Mouse (Mus musculus): ENCODE measurements at regions not wholly inside any gene's neighbourhood (a gene's known extent, or its start where the extent isn't known, plus 50 kb on each side); places are given as distances from the start of the nearest gene placed in this dataset.

DNA sequence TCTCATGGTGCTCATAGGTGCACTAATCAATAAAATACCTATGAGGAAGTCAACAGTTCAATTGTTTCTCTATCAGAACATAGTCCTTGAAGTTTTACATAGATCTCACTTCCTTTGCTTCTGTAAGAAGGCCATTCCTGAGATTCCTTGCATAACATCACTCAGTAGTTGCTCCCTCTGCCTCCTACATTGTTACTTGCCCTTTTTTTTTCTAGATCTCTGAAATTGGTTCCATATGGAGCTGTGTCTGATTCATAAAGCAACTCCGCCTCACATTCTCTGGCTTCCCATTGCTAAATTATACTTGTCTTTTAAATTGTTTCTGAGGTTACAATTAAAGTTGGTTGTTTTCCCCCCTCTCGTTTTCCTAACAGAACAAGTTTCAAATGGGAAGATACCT, 1000.7 kb downstream of the Ttll7 start:
- H3K4me1 ChIP-seq (ENCODE audit: control insufficient read depth, insufficient read depth, low read length) = no peaks in the 10 kb centered on the region
- TF ChIP-seq CTCF (IDR thresholded peaks at IDR 0.05; ENCODE audit: insufficient read depth, low read length) (no peak), POLR2A (IDR thresholded peaks at IDR 0.05; ENCODE audit: borderline replicate concordance, extremely low read depth, low read depth, low read length) (no peak)
- no peak overlapping the region for H3K4me3 ChIP-seq (replicated peaks; ENCODE audit: extremely low read depth, low read depth, low read length)
- 88% methylated on average over 2 of the region's 2 CpGs for WGBS
- no peak for DNase-seq

DNA sequence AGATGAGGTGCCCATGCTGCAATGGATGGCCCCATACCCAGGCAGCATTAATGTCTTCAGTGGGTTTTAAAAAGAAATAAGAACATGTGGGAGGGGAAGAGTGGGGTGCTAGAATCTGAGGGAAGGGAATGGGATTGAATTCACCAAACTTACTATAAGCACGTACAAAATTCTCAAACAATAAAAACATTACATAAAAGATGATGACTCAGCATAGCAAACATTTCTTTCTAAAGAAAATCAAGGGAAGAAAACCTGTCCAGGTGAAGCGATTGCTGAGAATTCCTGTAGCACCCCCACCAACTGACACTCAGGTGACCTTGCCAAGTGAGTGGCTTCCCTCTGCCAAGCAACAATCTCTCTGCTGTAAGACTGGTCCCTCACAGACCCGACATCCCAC, 989.2 kb downstream of the Ttll7 start:
- 57% methylated on average over 3 of the region's 3 CpGs for whole genome bisulfite sequencing
- TF ChIP-seq POLR2A (IDR thresholded peaks at IDR 0.05; ENCODE audit: borderline replicate concordance, extremely low read depth, low read depth, low read length) (no peak), CTCF (IDR thresholded peaks at IDR 0.05; ENCODE audit: insufficient read depth, low read length) (no peak)
- H3K4me3 ChIP-seq (replicated peaks; ENCODE audit: extremely low read depth, low read depth, low read length) = no peak overlapping the region
- no peak for DNase-seq
- no peaks in the 10 kb centered on the region for H3K4me1 ChIP-seq (ENCODE audit: control insufficient read depth, insufficient read depth, low read length)

DNA sequence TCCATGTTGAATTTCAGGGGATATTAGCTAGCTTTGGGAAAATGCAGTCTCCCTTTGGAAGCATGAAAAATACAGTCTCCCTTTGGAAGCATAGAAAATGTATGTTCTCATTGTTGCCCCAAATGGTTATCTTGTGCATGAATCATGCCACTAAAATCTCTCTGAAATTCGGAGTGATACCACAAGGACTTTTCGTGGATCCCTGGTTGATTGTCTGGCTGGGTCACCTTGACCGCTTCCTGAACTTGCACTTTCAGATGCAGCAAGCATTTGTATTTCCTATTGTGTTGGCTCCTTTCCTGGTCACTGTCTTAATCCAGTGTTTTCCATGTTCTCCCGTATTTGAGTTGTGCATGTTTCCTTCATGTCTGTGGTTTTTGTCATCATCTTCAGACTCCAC, 986.6 kb downstream of the Ttll7 start:
- Histone ChIP-seq H3K4me1 (ENCODE audit: control insufficient read depth, insufficient read depth, low read length) (no peaks in the 10 kb centered on the region), H3K4me3 (replicated peaks; ENCODE audit: extremely low read depth, low read depth, low read length) (no peak overlapping the region)
- TF ChIP-seq POLR2A (IDR thresholded peaks at IDR 0.05; ENCODE audit: borderline replicate concordance, extremely low read depth, low read depth, low read length) = no peak
- TF ChIP-seq CTCF (IDR thresholded peaks at IDR 0.05; ENCODE audit: insufficient read depth, low read length) = no peak
- WGBS = 60% methylated on average over 4 of the region's 4 CpGs
- DNase-seq = no peak

DNA sequence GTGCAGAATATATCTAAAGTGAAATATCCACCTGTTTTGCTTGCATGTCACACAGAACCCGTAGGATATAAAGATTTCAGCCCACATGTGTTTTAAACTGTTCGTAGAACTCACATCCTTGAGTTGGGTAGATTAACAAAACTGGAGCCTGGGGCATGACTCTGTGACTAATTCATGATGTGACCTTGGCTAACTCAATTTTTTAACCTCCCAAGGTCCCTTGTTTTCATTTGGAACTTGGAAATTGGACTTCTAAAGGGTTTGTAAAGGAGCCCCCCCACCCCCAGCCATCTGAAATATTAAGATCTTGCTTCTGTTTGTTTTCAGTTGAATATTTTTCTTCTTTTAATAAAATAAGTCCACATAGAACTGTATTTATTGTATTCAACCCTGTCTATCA, 983.5 kb downstream of the Ttll7 start:
- no peak for DNase-seq
- Histone ChIP-seq H3K4me3 (replicated peaks; ENCODE audit: extremely low read depth, low read depth, low read length) (no peak overlapping the region), H3K4me1 (ENCODE audit: control insufficient read depth, insufficient read depth, low read length) (no peaks in the 10 kb centered on the region)
- TF ChIP-seq CTCF (IDR thresholded peaks at IDR 0.05; ENCODE audit: insufficient read depth, low read length) = no peak
- no peak for TF ChIP-seq POLR2A (IDR thresholded peaks at IDR 0.05; ENCODE audit: borderline replicate concordance, extremely low read depth, low read depth, low read length)
- WGBS = 93% methylated on average over 2 of the region's 2 CpGs

DNA sequence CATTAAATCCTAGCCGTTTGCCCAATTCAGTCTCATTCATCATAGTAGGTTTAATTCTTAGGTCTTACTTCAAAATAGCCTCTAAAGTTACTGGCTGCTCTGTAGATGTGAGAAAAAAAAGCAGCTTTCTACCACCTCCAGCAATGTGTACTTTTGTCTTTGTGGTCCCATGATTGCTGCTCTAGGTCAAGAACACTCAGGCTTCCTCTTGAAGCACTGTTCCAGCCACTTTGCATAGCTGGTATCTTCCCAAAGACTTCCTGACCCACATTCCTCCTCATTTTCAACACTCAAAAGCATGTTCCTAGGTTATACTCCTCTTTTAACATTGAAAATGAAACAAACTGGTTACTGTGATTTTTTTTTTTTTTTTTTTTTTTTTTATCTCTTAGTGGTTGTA, 973.2 kb downstream of the Ttll7 start:
- DNase-seq = peak; percentile 7
- TF ChIP-seq CTCF (IDR thresholded peaks at IDR 0.05; ENCODE audit: insufficient read depth, low read length) = no peak
- TF ChIP-seq POLR2A (IDR thresholded peaks at IDR 0.05; ENCODE audit: borderline replicate concordance, extremely low read depth, low read depth, low read length) = no peak
- Histone ChIP-seq H3K4me1 (ENCODE audit: control insufficient read depth, insufficient read depth, low read length) (no peaks in the 10 kb centered on the region), H3K4me3 (replicated peaks; ENCODE audit: extremely low read depth, low read depth, low read length) (no peak overlapping the region)
- 60% methylated on average over 1 of the region's 1 CpGs for WGBS

DNA sequence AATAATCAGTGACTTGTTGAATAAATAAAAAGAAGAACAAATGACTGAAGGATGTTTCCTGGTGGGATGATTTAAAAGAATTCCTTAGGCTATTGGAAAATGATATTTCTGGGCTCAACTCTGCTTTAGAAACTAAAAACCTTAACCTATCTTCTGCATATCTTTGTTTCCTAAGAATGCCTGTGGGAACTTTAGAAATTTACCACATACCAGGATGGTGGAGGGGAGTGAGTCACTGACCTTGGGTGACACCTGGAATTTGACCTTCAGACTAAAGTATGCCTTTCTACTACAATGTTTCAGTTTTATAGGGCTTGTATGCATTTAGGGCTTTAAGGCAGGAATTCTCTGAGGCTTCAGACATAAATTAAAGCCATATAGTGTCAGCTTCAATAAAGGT, 972.3 kb downstream of the Ttll7 start:
- no peaks in the 10 kb centered on the region for H3K4me1 ChIP-seq (ENCODE audit: control insufficient read depth, insufficient read depth, low read length)
- H3K4me3 ChIP-seq (replicated peaks; ENCODE audit: extremely low read depth, low read depth, low read length) = no peak overlapping the region
- DNase-seq = no peak
- TF ChIP-seq CTCF (IDR thresholded peaks at IDR 0.05; ENCODE audit: insufficient read depth, low read length) (no peak), POLR2A (IDR thresholded peaks at IDR 0.05; ENCODE audit: borderline replicate concordance, extremely low read depth, low read depth, low read length) (no peak)

DNA sequence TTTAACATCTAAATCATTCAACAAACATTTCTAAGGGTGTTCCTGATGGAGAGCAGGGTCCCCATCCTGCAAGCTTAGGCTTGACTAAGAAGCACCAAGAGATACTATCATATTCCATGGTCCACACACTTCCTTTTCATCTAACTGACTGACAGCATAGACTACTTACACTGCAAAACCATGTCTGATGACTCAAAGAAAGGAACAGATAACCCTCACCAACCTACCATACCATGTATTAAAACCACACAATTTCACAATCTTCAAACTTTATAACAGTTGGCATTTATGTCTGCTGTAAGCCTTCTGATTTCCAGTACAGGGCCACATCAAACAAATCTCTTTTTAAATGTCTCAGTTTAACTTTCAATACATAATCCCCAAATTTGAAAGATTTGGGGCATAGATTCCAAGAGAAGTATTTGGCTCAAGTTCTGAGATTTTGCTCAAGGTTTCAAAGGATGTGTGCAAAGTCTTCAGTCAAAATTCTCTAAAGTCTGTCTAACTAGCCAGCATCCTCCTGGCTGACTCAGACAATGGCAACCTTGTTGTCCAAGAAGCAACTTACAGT, 962.0 kb downstream of the Ttll7 start:
- TF ChIP-seq POLR2A (IDR thresholded peaks at IDR 0.05; ENCODE audit: borderline replicate concordance, extremely low read depth, low read depth, low read length) (no peak), CTCF (IDR thresholded peaks at IDR 0.05; ENCODE audit: insufficient read depth, low read length) (no peak)
- no peaks in the 10 kb centered on the region for H3K4me1 ChIP-seq (ENCODE audit: control insufficient read depth, insufficient read depth, low read length)
- DNase-seq = no peak

DNA sequence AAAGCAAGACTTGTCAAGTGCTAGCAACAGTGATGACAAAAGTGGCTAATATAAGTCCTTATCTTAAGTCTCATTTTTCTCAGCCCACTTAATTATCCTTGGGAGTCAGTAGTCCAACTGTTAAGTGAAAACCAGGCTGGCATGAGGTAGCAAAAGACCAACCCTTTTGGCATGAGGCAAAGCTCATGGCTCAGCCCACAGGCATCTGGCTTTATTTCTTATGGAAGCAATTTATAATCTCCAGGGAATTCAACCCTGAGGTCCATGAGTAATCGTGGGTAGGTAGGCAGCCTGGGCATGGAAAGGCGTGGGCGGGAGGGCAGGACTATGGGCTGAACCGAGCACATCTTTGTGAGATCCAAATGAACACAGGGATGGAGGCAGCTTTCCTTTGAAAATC, 950.4 kb downstream of the Ttll7 start:
- DNase-seq = no peak
- WGBS = 78% methylated on average over 4 of the region's 4 CpGs
- TF ChIP-seq CTCF (IDR thresholded peaks at IDR 0.05; ENCODE audit: insufficient read depth, low read length) (no peak), POLR2A (IDR thresholded peaks at IDR 0.05; ENCODE audit: borderline replicate concordance, extremely low read depth, low read depth, low read length) (no peak)
- H3K4me3 ChIP-seq (replicated peaks; ENCODE audit: extremely low read depth, low read depth, low read length) = no peak overlapping the region
- H3K4me1 ChIP-seq (ENCODE audit: control insufficient read depth, insufficient read depth, low read length) = no peaks in the 10 kb centered on the region

More for the DNA sequence above, 962.0 kb downstream of the Ttll7 start:
- no peak overlapping the region for H3K4me3 ChIP-seq (replicated peaks; ENCODE audit: extremely low read depth, low read depth, low read length)

DNA sequence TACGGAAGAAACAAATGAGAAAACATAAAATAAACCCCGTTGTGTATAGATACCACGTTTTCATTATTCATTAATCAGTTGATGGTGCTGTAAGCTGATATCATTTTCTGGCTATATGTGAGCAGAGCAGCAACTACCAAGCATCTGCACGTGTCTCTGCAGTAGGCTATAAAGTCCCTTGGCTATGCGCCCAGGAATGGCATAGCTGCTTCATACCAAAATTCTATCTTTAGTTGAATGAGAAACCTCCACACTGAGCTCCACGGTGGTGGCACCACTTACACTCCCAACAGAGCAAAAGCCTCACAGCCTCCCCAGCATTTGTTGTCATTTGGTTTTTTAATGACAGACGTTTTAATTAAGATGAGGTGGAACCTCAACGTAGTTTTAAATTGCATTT, 944.4 kb downstream of the Ttll7 start:
- DNase-seq = no peak
- 70% methylated on average over 8 of the region's 8 CpGs for WGBS
- no peak for TF ChIP-seq CTCF (IDR thresholded peaks at IDR 0.05; ENCODE audit: insufficient read depth, low read length)
- no peak for TF ChIP-seq POLR2A (IDR thresholded peaks at IDR 0.05; ENCODE audit: borderline replicate concordance, extremely low read depth, low read depth, low read length)
- H3K4me1 ChIP-seq (ENCODE audit: control insufficient read depth, insufficient read depth, low read length) = no peaks in the 10 kb centered on the region
- H3K4me3 ChIP-seq (replicated peaks; ENCODE audit: extremely low read depth, low read depth, low read length) = no peak overlapping the region

DNA sequence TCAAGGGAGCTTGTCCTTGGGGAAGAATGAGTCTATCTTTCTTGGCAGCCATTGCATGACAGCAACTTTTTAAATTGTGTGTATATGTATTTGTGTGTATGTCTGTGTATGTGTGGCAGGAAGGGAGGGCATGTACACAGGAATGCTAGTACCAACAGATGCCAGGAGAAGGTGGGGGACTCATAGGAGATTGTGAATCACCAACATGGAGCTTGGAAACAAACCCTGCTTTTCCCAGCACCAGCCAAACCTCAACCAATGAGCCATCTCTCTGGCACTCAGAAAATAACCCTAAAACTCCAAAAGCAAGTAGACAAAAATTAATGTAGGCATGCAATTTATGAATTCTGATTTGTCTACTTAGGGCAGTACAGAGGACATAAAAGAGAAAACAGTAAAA, 942.9 kb downstream of the Ttll7 start:
- TF ChIP-seq POLR2A (IDR thresholded peaks at IDR 0.05; ENCODE audit: borderline replicate concordance, extremely low read depth, low read depth, low read length) (no peak), CTCF (IDR thresholded peaks at IDR 0.05; ENCODE audit: insufficient read depth, low read length) (no peak)

More for the DNA sequence above, 942.9 kb downstream of the Ttll7 start:
- Histone ChIP-seq H3K4me1 (ENCODE audit: control insufficient read depth, insufficient read depth, low read length) (no peaks in the 10 kb centered on the region), H3K4me3 (replicated peaks; ENCODE audit: extremely low read depth, low read depth, low read length) (no peak overlapping the region)
- DNase-seq = no peak
